Mouse (Mus musculus): ENCODE data around the gene Pde6h. TPM values are rescaled to one million over a fixed set of nuclear protein-coding genes. Genes with fewer than 3 reads are reported as not detected.

Gene Pde6h
- polyA plus RNA-seq, 1 experiment from 2014 or later, result not detected

- Histone ChIP-seq H3K36me3 (ENCODE audit: control insufficient read depth, insufficient read depth, low read length) (no peaks in the 10 kb centered on the region), H3K4me3 (ENCODE audit: low read depth, low read length) (no peak overlapping the region), H3K9me3 (ENCODE audit: control insufficient read depth, low read length) (no peaks in the 10 kb centered on the region), H3K27me3 (replicated peaks; ENCODE audit: control insufficient read depth, insufficient read depth, low read length) (no peaks in the 10 kb centered on the region), H3K4me2 (ENCODE audit: low read depth, low read length) (no peak overlapping the region), H3K27ac (replicated peaks; ENCODE audit: low read depth, low read length) (no peak overlapping the region), H3K9ac (ENCODE audit: low read depth, low read length) (no peak overlapping the region), H3K4me1 (ENCODE audit: control insufficient read depth, insufficient read depth, low read length) (peaks cover 14% of the 10 kb centered on the region)
- ATAC-seq (ENCODE audit: low read depth), result no peak
- DNase-seq (ENCODE audit: low spot score), result no peak
- 85% methylated on average over 9 of the region's 9 CpGs for WGBS
Measured at GRCm38 (mm10) chr6:136902527-136902926, 21.1 kb upstream of the Pde6h start.

GRCm38 (mm10) chr6:136903885-136904470 lies 19.7 kb upstream of the Pde6h start:
- H3K4me1 ChIP-seq (ENCODE audit: control insufficient read depth, insufficient read depth, low read length), result 0 out of 2 replicates have a peak, but pooled peaks cover 3% of the 10 kb centered on the region
- WGBS, result 68% methylated on average over 8 of the region's 8 CpGs
- no peak for DNase-seq (ENCODE audit: low spot score)

DNA sequence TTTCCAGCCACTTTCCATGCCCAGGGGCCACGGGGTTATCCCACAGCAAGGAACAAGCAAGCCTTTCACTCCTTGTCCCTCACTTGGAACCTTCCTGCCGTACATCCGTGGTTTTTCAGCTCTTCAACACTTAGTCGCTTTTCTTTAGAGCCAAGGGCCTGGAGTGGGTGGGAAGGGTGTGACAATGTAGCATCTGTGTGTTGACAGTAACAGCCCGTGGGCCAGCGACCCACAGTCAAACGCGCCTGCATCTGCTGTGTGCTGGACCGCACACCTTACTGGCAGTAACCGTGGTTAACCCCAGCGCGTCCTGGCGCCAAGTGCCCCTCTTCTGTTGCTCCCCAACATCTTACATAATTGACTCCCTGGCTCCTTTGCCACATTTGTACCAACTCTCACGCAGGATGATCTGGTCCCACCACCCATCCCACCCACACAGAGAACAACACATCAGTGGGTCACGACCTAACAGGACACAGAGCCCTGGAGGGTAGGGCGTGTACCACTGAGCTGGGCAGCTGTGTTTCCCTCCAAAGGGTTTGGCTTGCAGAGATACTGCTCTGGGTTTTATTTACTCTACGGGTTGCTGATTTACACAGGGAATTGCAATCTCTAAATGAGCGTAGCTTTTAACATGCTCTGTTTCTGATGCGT lies 17.2 kb upstream of the Pde6h start:
- Histone ChIP-seq H3K9me3 (ENCODE audit: control insufficient read depth, low read length) (no peaks in the 10 kb centered on the region), H3K27me3 (replicated peaks; ENCODE audit: control insufficient read depth, insufficient read depth, low read length) (no peaks in the 10 kb centered on the region), H3K36me3 (ENCODE audit: control insufficient read depth, insufficient read depth, low read length) (no peaks in the 10 kb centered on the region), H3K4me1 (ENCODE audit: control insufficient read depth, insufficient read depth, low read length) (peaks cover 12% of the 10 kb centered on the region), H3K4me3 (ENCODE audit: low read depth, low read length) (no peak overlapping the region), H3K4me2 (ENCODE audit: low read depth, low read length) (no peak overlapping the region), H3K27ac (replicated peaks; ENCODE audit: low read depth, low read length) (peak overlapping the region; percentile 11; the same call in 1 of the 2 replicates), H3K9ac (ENCODE audit: low read depth, low read length) (no peak overlapping the region)
- DNase-seq (ENCODE audit: low spot score) (no peak), ATAC-seq (ENCODE audit: low read depth) (no peak)
- WGBS, result 63% methylated on average over 19 of the region's 19 CpGs

More at GRCm38 (mm10) chr6:136903885-136904470, 19.7 kb upstream of the Pde6h start:
- Histone ChIP-seq H3K27ac (replicated peaks; ENCODE audit: low read depth, low read length) (no peak overlapping the region), H3K4me2 (ENCODE audit: low read depth, low read length) (no peak overlapping the region), H3K36me3 (ENCODE audit: control insufficient read depth, insufficient read depth, low read length) (no peaks in the 10 kb centered on the region), H3K9ac (ENCODE audit: low read depth, low read length) (no peak overlapping the region), H3K27me3 (replicated peaks; ENCODE audit: control insufficient read depth, insufficient read depth, low read length) (no peaks in the 10 kb centered on the region), H3K4me3 (ENCODE audit: low read depth, low read length) (no peak overlapping the region), H3K9me3 (ENCODE audit: control insufficient read depth, low read length) (no peaks in the 10 kb centered on the region)
- no peak for ATAC-seq (ENCODE audit: low read depth)

GRCm38 (mm10) chr6:136906937-136907293 lies 16.7 kb upstream of the Pde6h start:
- no peak overlapping the region for H3K9ac ChIP-seq (ENCODE audit: low read depth, low read length)
- H3K4me2 ChIP-seq (ENCODE audit: low read depth, low read length), result peak overlapping the region; percentile 20; the same call in 1 of the 2 replicates
- ATAC-seq (ENCODE audit: low read depth), result no peak
- peaks cover 16% of the 10 kb centered on the region for H3K4me1 ChIP-seq (ENCODE audit: control insufficient read depth, insufficient read depth, low read length)
- 0 out of 2 replicates have a peak overlapping the region, but pooled peaks have one; percentile 17 for H3K27ac ChIP-seq (replicated peaks; ENCODE audit: low read depth, low read length)
- H3K36me3 ChIP-seq (ENCODE audit: control insufficient read depth, insufficient read depth, low read length), result no peaks in the 10 kb centered on the region
- H3K4me3 ChIP-seq (ENCODE audit: low read depth, low read length), result no peak overlapping the region
- H3K9me3 ChIP-seq (ENCODE audit: control insufficient read depth, low read length), result no peaks in the 10 kb centered on the region
- 44% methylated on average over 10 of the region's 10 CpGs for WGBS
- DNase-seq (ENCODE audit: low spot score), result no peak
- H3K27me3 ChIP-seq (replicated peaks; ENCODE audit: control insufficient read depth, insufficient read depth, low read length), result no peaks in the 10 kb centered on the region

DNA sequence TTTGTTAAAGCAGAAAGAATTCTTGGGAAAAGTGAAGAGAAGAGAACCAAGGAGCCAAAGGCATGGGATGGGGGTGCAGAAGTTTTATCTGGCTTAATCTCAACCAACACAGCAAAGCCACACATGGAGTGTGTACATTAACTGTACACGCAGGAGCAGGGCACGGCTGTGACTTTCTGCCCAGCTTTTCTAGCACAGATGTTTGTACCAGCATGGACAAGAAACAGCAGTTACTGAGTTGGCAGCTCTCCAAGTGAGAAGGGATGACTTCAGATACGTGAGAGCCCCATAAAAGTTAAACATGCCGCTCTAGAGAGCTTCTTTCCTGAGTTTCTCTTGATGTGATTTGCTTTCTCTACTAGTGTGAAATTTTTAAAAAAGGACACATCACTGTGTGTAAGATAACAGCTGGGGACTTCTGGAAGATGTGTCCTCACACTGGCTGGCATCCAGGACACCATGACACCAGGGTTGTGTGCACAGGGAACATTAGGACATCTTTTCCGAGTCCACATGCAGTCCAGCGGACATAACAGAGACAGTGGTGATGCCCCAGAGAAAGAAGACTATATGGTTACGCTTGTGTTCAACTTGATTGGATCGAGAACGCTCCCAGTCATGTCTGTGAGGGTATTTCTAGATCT lies 13.3 kb upstream of the Pde6h start:
- Histone ChIP-seq H3K27ac (replicated peaks; ENCODE audit: low read depth, low read length) (0 out of 2 replicates have a peak overlapping the region, but pooled peaks have one; percentile 25), H3K9me3 (ENCODE audit: control insufficient read depth, low read length) (no peaks in the 10 kb centered on the region), H3K9ac (ENCODE audit: low read depth, low read length) (no peak overlapping the region), H3K4me2 (ENCODE audit: low read depth, low read length) (no peak overlapping the region), H3K27me3 (replicated peaks; ENCODE audit: control insufficient read depth, insufficient read depth, low read length) (no peaks in the 10 kb centered on the region), H3K4me3 (ENCODE audit: low read depth, low read length) (no peak overlapping the region), H3K36me3 (ENCODE audit: control insufficient read depth, insufficient read depth, low read length) (no peaks in the 10 kb centered on the region), H3K4me1 (ENCODE audit: control insufficient read depth, insufficient read depth, low read length) (peaks cover 27% of the 10 kb centered on the region)
- peak; percentile 89 for DNase-seq (ENCODE audit: low spot score)
- WGBS, result 58% methylated on average over 9 of the region's 9 CpGs
- ATAC-seq (ENCODE audit: low read depth), result no peak

DNA sequence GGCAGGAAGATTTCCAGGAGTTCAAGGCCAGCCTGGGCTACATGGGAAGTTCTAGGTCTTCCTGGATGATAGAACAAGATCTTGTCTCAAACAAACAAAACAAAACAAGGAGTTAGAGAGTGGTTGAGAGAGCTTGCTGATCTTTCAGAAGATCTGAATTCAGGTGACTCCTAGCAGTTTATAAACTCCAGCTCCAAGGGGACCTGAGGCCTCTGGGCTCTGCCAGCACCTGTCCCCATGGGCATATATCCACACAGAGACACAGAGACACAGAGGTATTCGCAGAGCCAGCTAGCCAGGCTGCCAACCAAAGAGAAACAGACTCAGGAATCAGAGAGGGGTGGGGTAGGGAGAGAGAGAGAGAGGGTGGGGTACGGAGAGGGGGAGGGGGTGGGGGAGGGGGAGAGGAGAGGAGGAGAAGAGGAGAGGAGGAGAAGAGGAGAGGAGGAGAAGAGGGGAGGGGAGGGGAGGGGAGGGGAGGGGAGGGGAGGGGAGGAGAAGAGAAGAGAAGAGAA lies 10.8 kb upstream of the Pde6h start:
- Histone ChIP-seq H3K4me3 (ENCODE audit: low read depth, low read length) (no peak overlapping the region), H3K27me3 (replicated peaks; ENCODE audit: control insufficient read depth, insufficient read depth, low read length) (no peaks in the 10 kb centered on the region), H3K9ac (ENCODE audit: low read depth, low read length) (no peak overlapping the region), H3K4me2 (ENCODE audit: low read depth, low read length) (peak overlapping the region; percentile 52; the same call in 1 of the 2 replicates), H3K4me1 (ENCODE audit: control insufficient read depth, insufficient read depth, low read length) (peaks cover 23% of the 10 kb centered on the region), H3K9me3 (ENCODE audit: control insufficient read depth, low read length) (no peaks in the 10 kb centered on the region), H3K36me3 (ENCODE audit: control insufficient read depth, insufficient read depth, low read length) (no peaks in the 10 kb centered on the region), H3K27ac (replicated peaks; ENCODE audit: low read depth, low read length) (peak overlapping the region; percentile 78; the same call in 1 of the 2 replicates)
- 57% methylated on average over 1 of the region's 2 CpGs for WGBS
- ATAC-seq (ENCODE audit: low read depth), result no peak
- DNase-seq (ENCODE audit: low spot score), result no peak

DNA sequence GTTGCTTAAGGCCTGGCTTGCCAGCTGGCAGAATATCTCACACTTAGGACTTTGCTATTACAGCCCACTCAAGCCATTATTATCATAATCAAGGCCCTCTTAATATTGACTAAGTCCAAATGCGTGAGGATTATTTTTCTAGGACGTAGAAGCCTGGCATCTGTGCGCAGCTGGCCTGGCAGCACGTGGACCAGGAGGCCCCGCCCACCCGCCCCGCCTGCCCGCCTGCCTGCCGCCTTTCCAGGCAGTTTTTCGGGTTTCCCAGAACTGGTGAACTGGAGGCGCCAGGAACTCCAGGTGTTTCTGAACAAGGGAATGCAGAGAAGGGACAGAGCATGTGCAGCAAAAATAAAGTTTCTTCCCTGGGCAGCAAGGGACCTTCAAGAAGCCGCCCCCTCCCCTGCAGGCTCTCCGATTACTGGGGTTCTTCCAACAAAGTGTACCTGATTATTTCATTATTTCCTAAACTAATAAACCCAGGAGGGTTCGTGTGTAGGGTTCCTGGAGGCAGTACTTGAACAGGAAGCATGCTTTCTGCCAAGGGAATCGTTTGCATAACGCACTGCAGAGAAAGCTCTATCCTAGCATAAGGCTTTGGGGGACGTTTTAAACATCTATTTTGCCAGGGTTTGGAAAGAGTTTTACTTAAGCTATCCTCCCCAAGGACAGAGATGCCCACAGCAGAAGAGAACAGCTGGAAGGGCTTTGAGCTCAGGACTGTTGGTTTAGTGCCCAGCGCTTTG lies 10.1 kb upstream of the Pde6h start:
- H3K27ac ChIP-seq (replicated peaks; ENCODE audit: low read depth, low read length), result peak overlapping the region; percentile 78
- 13% methylated on average over 18 of the region's 18 CpGs for WGBS
- no peaks in the 10 kb centered on the region for H3K9me3 ChIP-seq (ENCODE audit: control insufficient read depth, low read length)
- H3K4me2 ChIP-seq (ENCODE audit: low read depth, low read length), result peak overlapping the region; percentile 52
- H3K36me3 ChIP-seq (ENCODE audit: control insufficient read depth, insufficient read depth, low read length), result no peaks in the 10 kb centered on the region
- DNase-seq (ENCODE audit: low spot score) (peak; percentile 83), ATAC-seq (ENCODE audit: low read depth) (peak; percentile 81)
- peak overlapping the region; percentile 12; the same call in 1 of the 2 replicates for H3K4me3 ChIP-seq (ENCODE audit: low read depth, low read length)
- peaks cover 23% of the 10 kb centered on the region for H3K4me1 ChIP-seq (ENCODE audit: control insufficient read depth, insufficient read depth, low read length)
- H3K9ac ChIP-seq (ENCODE audit: low read depth, low read length), result peak overlapping the region; percentile 54
- no peaks in the 10 kb centered on the region for H3K27me3 ChIP-seq (replicated peaks; ENCODE audit: control insufficient read depth, insufficient read depth, low read length)

GRCm38 (mm10) chr6:136914234-136914633 lies 9.4 kb upstream of the Pde6h start:
- H3K27me3 ChIP-seq (replicated peaks; ENCODE audit: control insufficient read depth, insufficient read depth, low read length), result no peaks in the 10 kb centered on the region
- H3K36me3 ChIP-seq (ENCODE audit: control insufficient read depth, insufficient read depth, low read length), result no peaks in the 10 kb centered on the region
- no peak overlapping the region for H3K9ac ChIP-seq (ENCODE audit: low read depth, low read length)
- 83% methylated on average over 6 of the region's 6 CpGs for WGBS
- H3K4me1 ChIP-seq (ENCODE audit: control insufficient read depth, insufficient read depth, low read length), result peaks cover 23% of the 10 kb centered on the region
- 0 out of 2 replicates have a peak overlapping the region, but pooled peaks have one; percentile 52 for H3K4me2 ChIP-seq (ENCODE audit: low read depth, low read length)
- H3K9me3 ChIP-seq (ENCODE audit: control insufficient read depth, low read length), result no peaks in the 10 kb centered on the region
- no peak for ATAC-seq (ENCODE audit: low read depth)
- no peak overlapping the region for H3K4me3 ChIP-seq (ENCODE audit: low read depth, low read length)
- peak overlapping the region; percentile 78 for H3K27ac ChIP-seq (replicated peaks; ENCODE audit: low read depth, low read length)
- DNase-seq (ENCODE audit: low spot score), result no peak
